Mouse (Mus musculus) embryonic facial prominence, embryonic 11.5 days (tissue): ENCODE data around the gene Cpm. TPM values are rescaled to one million over a fixed set of nuclear protein-coding genes. Genes with fewer than 3 reads are reported as not detected.

Experiments
- ATAC-seq: fragments of 200-750 bp; cut with Nextera tagmentation; replicated peaks from 2 replicates; pipeline ENCODE4 v1.8.0; 2017; ENCODE audit warnings: low read depth; ENCODE audit not compliant: insufficient number of reproducible peaks, low FRiP score, low TSS enrichment
- DNase-seq: peaks from one replicate; pipeline ENCODE4 v3.0.0-alpha.2; 2015; ENCODE audit warnings: low spot score
- H3K27ac ChIP-seq: fragments of 300-500 bp; sonication (generic); replicated peaks from 2 replicates; pipeline ENCODE4 v1.5.1; 2014; ENCODE audit warnings: mild to moderate bottlenecking, low read depth, low read length, control low read depth
- H3K27me3 ChIP-seq: fragments of 300-500 bp; sonication (generic); 2 replicates; pipeline ENCODE4 v1.6.1; 2014; ENCODE audit warnings: mild to moderate bottlenecking, low read length, moderate library complexity, mixed read lengths; ENCODE audit not compliant: control insufficient read depth, insufficient read depth
- H3K36me3 ChIP-seq: fragments of 300-500 bp; sonication (generic); replicated peaks from 2 replicates; pipeline ENCODE4 v1.6.1; 2014; ENCODE audit warnings: low read depth, mild to moderate bottlenecking, low read length, moderate library complexity, mixed read lengths; ENCODE audit not compliant: control insufficient read depth, insufficient read depth
- H3K4me1 ChIP-seq: fragments of 300-500 bp; sonication (generic); 2 replicates; pipeline ENCODE4 v1.6.1; 2014; ENCODE audit warnings: low read length, mixed read lengths; ENCODE audit not compliant: control insufficient read depth, insufficient read depth
- H3K4me2 ChIP-seq: fragments of 300-500 bp; sonication (generic); 2 replicates; pipeline ENCODE4 v1.6.1; 2014; ENCODE audit warnings: low read depth, mild to moderate bottlenecking, control low read depth, low read length, moderate library complexity
- H3K4me3 ChIP-seq: fragments of 300-500 bp; sonication (generic); 2 replicates; pipeline ENCODE4 v1.5.1; 2014; ENCODE audit warnings: low read depth, low read length, control low read depth
- H3K9ac ChIP-seq: fragments of 300-500 bp; sonication (generic); replicated peaks from 2 replicates; pipeline ENCODE4 v1.6.1; 2014; ENCODE audit warnings: mild to moderate bottlenecking, control low read depth, low read length
- H3K9me3 ChIP-seq: fragments of 300-500 bp; sonication (generic); replicated peaks from 2 replicates; pipeline ENCODE4 v1.6.1; 2016; ENCODE audit warnings: mild to moderate bottlenecking, low read length, inconsistent platforms, mixed read lengths; ENCODE audit not compliant: control insufficient read depth
- WGBS: fragments of 180-500 bp; shearing (Covaris S2); extraction: QIAGEN DNeasy Blood & Tissue Kit; methylation state at CpG from one replicate; pipeline ENCODE4 v1.1.7; 2014; 5-methylcytosine and 5-hydroxymethylcytosine counted together
- polyA plus RNA-seq: library from polyadenylated mRNA; unstranded; fragments of >200 nt; fragmentation: Nextera tagmentation; extraction: Ambion mirVana; gene quantifications from 2 replicates; pipeline ENCODE4 v1.2.1, GENCODE M21; 2014

Cpm gene
- polyA plus RNA-seq, 1 experiment from 2014 or later: 10.9 TPM

GRCm38 (mm10) chr10:117689297-117690100 is 60.2 kb downstream of the Cpm start:
- Histone ChIP-seq H3K36me3 (peaks cover 14% of the 10 kb centered on the region), H3K9ac (no peak overlapping the region), H3K27me3 (no peaks in the 10 kb centered on the region), H3K4me1 (no peaks in the 10 kb centered on the region), H3K4me3 (no peak overlapping the region), H3K9me3 (no peaks in the 10 kb centered on the region), H3K27ac (no peak overlapping the region), H3K4me2 (no peak overlapping the region)
- ATAC-seq (no peak), DNase-seq (no peak)
- 96% methylated on average over 11 of the region's 11 CpGs for WGBS

DNA sequence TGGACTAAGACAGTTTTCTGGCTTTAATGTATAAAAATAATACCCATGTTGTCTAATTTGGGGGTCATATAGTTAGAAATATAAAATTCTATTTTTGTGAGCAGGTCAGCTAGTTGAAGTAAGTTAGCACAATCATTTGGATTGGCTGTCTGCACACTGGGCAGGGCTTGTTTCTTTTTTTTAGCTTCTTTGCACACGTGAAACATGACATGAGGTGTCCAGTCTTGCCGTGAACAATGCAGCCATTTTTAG is 60.7 kb downstream of the Cpm start:
- Histone ChIP-seq H3K27ac (no peak overlapping the region), H3K27me3 (no peaks in the 10 kb centered on the region), H3K9me3 (no peaks in the 10 kb centered on the region), H3K4me3 (no peak overlapping the region), H3K4me2 (no peak overlapping the region), H3K36me3 (peaks cover 18% of the 10 kb centered on the region), H3K9ac (no peak overlapping the region), H3K4me1 (no peaks in the 10 kb centered on the region)
- 81% methylated on average over 2 of the region's 2 CpGs for WGBS
- ATAC-seq (no peak), DNase-seq (no peak)

GRCm38 (mm10) chr10:117690770-117691296 is 61.5 kb downstream of the Cpm start:
- Histone ChIP-seq H3K9me3 (no peaks in the 10 kb centered on the region), H3K9ac (no peak overlapping the region), H3K4me1 (no peaks in the 10 kb centered on the region), H3K27ac (no peak overlapping the region), H3K4me3 (no peak overlapping the region), H3K27me3 (no peaks in the 10 kb centered on the region), H3K36me3 (peaks cover 22% of the 10 kb centered on the region), H3K4me2 (no peak overlapping the region)
- ATAC-seq: no peak
- WGBS: 97% methylated on average over 3 of the region's 3 CpGs
- no peak for DNase-seq

DNA sequence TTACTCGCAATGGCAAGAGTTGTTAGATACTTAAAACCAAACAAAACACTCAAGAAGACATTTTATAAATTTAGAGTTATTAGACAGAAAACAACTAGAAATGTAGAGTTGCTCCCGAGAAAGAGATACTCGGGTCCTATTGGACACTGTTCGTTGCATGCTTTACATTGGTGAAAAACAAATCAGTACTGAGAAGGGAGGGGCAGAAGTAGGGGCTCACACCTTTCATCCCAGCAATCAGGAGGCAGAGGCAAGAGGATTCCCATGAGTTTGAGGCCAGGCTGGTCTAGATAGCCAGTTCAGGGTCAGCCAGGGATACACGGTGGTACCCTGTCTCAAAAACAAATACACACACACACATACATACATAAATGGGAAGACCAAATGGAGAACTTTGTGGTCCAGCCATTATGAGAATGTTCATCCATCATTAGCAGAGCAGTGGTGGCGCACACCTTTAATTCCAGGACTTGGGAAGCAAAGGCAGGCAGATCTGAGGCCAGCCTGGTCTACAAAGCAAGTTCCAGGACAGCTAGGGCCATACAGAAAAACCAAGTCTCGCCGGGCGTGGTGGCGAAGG is 62.2 kb downstream of the Cpm start:
- no peak for DNase-seq
- no peaks in the 10 kb centered on the region for H3K27me3 ChIP-seq
- H3K36me3 ChIP-seq: peaks cover 22% of the 10 kb centered on the region
- ATAC-seq: no peak
- H3K4me2 ChIP-seq: no peak overlapping the region
- 94% methylated on average over 10 of the region's 10 CpGs for WGBS
- H3K4me1 ChIP-seq: no peaks in the 10 kb centered on the region
- no peak overlapping the region for H3K27ac ChIP-seq
- H3K9ac ChIP-seq: no peak overlapping the region
- H3K9me3 ChIP-seq: no peaks in the 10 kb centered on the region
- H3K4me3 ChIP-seq: no peak overlapping the region

DNA sequence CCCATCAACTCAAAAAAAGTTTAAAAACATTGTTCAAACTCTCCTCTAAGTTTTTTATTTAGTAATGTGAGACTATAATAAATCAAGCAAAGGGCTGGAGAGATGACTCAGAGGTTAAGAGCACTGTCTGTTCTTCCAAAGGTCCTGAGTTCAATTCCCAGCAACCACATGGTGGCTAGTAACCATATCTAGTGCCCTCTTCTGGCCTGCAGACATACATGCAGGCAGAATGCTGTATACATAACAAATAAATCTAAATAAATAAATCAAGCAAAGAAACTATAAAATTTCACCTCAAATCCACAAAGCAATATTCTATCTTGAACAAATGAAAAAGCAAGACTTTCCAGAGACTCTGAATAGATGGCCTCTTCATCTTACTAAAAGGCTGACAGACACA is 62.9 kb downstream of the Cpm start:
- H3K27me3 ChIP-seq: no peaks in the 10 kb centered on the region

DNA sequence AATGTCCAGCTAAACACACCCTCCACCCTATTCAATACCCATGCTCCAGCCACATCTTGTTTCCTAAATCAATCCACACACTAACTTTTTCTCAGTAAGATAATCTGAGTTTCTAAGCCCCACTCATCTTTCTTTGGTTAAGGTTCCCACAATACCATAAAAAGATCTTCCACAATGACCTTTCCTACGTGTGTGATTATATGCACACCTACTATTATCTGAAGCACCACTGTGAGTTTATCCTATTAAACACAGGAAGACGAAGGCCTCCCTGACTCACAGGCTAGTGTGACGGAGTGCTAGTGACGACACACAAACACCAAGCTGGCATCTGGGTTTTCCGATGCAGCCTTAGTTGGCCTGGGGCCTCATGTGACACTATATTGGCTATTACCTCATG is 63.7 kb downstream of the Cpm start:
- Histone ChIP-seq H3K4me3 (no peak overlapping the region), H3K27ac (no peak overlapping the region), H3K36me3 (peaks cover 22% of the 10 kb centered on the region), H3K9ac (no peak overlapping the region), H3K4me1 (no peaks in the 10 kb centered on the region), H3K9me3 (no peaks in the 10 kb centered on the region), H3K27me3 (no peaks in the 10 kb centered on the region), H3K4me2 (no peak overlapping the region)
- no peak for ATAC-seq
- WGBS: 97% methylated on average over 5 of the region's 5 CpGs
- no peak for DNase-seq

More for the DNA sequence above, 62.9 kb downstream of the Cpm start:
- Histone ChIP-seq H3K27ac (no peak overlapping the region), H3K4me3 (no peak overlapping the region), H3K4me2 (no peak overlapping the region), H3K9me3 (no peaks in the 10 kb centered on the region), H3K36me3 (peaks cover 22% of the 10 kb centered on the region), H3K9ac (no peak overlapping the region), H3K4me1 (no peaks in the 10 kb centered on the region)
- ATAC-seq (no peak), DNase-seq (no peak)

DNA sequence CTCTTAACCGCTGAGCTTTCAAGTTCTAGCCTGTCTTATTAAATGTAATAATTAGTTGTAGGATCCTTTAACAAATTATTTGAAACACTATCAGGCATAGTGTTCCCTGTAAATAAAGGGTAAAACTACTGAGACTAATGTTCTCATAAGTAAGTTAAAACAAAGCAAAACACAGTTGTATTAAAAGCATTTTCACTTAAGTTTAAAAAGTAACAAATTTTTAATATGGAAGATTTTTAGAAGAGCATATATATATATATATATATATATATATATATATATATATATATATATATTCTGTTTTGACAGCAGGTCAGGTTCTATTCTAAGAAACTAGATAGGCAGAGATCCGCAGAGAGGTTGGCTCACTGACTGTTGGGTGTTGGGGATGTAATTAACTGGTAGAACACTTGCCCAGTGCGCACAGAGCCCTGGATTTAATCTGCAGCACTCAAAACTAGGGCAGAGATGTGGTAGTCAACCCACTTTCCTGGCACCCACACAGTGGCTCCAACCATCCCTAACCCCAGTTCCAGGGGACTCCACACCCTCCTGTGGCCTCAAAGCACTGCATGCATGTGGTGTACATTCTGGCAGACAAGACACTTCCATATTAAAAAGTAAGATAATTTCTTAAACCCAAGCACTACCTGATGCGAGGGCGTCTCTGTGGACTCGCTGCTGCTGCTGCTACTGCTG is 65.1 kb downstream of the Cpm start:
- Histone ChIP-seq H3K4me3 (no peak overlapping the region), H3K4me2 (no peak overlapping the region), H3K4me1 (no peaks in the 10 kb centered on the region), H3K9me3 (no peaks in the 10 kb centered on the region), H3K27me3 (no peaks in the 10 kb centered on the region), H3K27ac (no peak overlapping the region), H3K36me3 (peaks cover 19% of the 10 kb centered on the region), H3K9ac (no peak overlapping the region)
- DNase-seq (no peak), ATAC-seq (no peak)
- WGBS: 91% methylated on average over 6 of the region's 6 CpGs

- no peaks in the 10 kb centered on the region for H3K9me3 ChIP-seq
- no peak overlapping the region for H3K9ac ChIP-seq
- no peak overlapping the region for H3K4me2 ChIP-seq
- H3K4me1 ChIP-seq: no peaks in the 10 kb centered on the region
- peaks cover 19% of the 10 kb centered on the region for H3K36me3 ChIP-seq
- DNase-seq (no peak), ATAC-seq (no peak)
- 92% methylated on average over 4 of the region's 4 CpGs for WGBS
- H3K27me3 ChIP-seq: no peaks in the 10 kb centered on the region
- no peak overlapping the region for H3K27ac ChIP-seq
- H3K4me3 ChIP-seq: no peak overlapping the region
These were observed 65.7 kb downstream of the Cpm start for GRCm38 (mm10) chr10:117695027-117695426.
